Mouse (Mus musculus) left cerebral cortex, postnatal 25 days (tissue): ENCODE data around the gene Cdkal1. TPM values are rescaled to one million over a fixed set of nuclear protein-coding genes. Genes with fewer than 3 reads are reported as not detected.

Experiments used
- DNase-seq, 2 experiments: peaks; one replicate each; pipeline ENCODE4 v3.0.0; 2022; ENCODE audit warnings: low spot score in 2 of 2, mixed read lengths in 1 of 2
- intact Hi-C: fragments of 180-260 bp; cut with DNase I; formaldehyde crosslinking; loops from one replicate; pipeline ENCODE4 v1.15.1; 2025
- total RNA-seq, 2 experiments: library from RNA; stranded (reverse); gene quantifications; 2 replicates each; pipeline ENCODE4 v1.2.3; 2021

Cdkal1 gene
- total RNA-seq, 2 experiments from 2014 or later = 20.0 to 20.1 TPM

- DNase-seq = no peak
- intact Hi-C loops = no loop called here
These were observed 501.5 kb downstream of the Cdkal1 start for GRCm38 (mm10) chr13:29353888-29354415.

GRCm38 (mm10) chr13:29351023-29351684 is 504.3 kb downstream of the Cdkal1 start:
- intact Hi-C loops = no loop called here
- no peak for DNase-seq

DNA sequence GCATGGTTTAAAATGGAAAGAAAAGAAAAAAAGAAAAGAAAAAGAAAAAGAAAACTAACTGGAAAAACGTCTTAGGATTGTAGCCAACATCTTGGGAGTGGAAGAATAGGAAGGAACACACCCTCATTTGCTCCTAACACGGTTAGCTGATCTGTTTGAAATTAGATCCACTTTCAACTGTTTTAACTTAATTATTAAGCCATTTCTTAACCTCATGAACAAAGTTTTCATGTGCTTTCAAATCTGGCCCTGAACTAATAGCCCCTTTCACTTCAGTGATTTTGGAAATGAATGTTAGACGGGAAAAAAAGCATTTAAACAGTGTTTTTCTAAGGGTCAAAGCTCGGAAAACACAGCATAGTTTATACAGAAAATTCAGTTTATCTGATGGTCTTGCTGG is 505.5 kb downstream of the Cdkal1 start:
- DNase-seq = no peak
- intact Hi-C loops = no loop called here

DNA sequence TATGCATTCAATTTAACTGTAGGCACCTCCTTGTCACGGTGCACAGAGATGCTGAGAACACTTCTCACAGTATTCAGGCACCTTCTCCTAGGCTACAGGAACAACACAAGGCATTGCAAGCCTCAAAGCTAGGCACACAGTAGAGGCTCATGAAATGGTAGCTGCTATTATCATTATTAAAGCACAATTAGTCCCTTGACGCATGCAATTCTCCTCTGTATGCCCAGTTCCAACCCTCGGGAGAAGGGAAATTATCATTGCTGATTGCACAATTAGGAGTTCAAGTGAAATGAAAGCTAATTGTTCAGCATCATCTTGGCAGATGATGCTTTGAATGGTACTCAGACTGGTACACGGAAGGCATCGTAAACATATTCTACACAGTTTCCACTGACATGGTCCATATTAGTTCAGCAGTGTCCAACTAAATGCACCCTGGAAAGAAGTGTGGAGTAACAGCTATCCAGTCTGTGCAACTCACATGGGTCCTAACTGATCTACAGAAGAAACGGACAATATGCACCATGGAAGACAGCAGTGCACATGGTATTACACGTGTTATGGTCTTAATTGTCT is 506.0 kb downstream of the Cdkal1 start:
- no peak for DNase-seq
- intact Hi-C loops = no loop called here

DNA sequence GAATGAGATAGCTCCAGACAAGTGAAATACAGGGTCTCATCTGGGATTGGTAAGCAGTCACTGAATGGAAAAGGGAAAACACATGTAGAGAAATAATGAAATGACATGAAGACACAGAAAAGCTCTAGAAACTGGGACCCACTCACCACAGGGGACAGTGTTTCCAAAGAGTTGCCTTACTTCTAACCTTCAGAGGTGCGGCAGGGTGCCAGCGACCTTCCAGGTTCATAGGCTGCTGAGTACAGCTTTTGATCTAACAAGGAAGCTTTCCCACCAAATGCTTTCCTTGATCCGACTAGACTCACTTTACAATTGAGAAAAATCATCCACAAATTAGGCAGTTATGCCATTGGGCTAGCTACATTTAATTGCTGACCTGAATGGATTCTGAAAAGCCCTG is 507.1 kb downstream of the Cdkal1 start:
- intact Hi-C loops = no loop called here
- DNase-seq = no peak

- no peak for DNase-seq
- intact Hi-C loops = no loop called here
These were observed 522.6 kb downstream of the Cdkal1 start for GRCm38 (mm10) chr13:29332640-29333412.

GRCm38 (mm10) chr13:29325946-29326345 is 529.5 kb downstream of the Cdkal1 start:
- DNase-seq = peak in 1 of 2 experiments; percentile 8

DNA sequence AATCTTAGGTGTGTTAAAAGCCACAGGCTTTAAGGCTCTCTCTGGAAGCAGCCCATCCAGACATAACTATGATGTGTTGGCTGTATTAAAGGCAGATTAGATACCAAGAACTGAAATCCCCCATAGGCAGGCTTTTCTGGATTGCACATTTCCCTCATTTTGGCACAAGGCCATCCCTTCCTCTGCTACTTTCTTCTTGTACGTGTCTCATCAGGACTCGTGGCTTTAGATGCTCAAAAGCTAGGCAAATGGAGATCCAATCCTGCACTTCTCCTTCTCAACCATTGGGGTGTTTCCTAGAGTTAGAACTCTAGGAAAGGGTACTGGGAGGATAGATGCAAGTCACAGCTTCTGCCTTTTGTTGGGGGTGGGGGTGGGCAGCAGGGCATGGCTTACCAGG is 535.1 kb downstream of the Cdkal1 start:
- intact Hi-C loops = no loop called here
- DNase-seq = peak in 1 of 2 experiments; percentile 5

More at GRCm38 (mm10) chr13:29325946-29326345, 529.5 kb downstream of the Cdkal1 start:
- intact Hi-C loops = loop anchor here (5.0 kb wide), 1 partner anchor 369 kb away; no protein-coding TSS in a partner anchor

DNA sequence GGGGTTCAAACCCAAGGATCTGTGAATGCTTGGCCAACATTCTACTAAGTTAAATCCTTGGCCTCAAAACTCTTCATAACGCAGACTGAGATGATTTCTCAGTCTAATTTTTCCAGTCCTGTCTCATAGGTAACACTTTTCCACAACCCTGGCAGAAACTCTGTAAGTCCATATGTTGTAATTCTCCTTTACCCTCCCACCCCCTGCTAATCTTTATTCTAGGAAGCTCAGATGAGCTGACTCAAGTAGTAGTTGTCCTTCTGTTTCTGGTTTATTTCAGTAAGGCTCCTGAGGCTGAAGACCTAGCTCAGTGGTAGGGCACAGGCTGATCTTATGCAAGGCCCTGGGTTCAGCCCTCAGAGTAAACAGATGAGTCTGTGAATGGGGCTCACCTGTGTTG is 537.8 kb downstream of the Cdkal1 start:
- peak in 1 of 2 experiments; percentile 66 for DNase-seq
- intact Hi-C loops = no loop called here

- DNase-seq = no peak
- intact Hi-C loops = no loop called here
These were observed 539.2 kb downstream of the Cdkal1 start for GRCm38 (mm10) chr13:29316271-29316670.

GRCm38 (mm10) chr13:29312026-29312425 is 543.4 kb downstream of the Cdkal1 start:
- DNase-seq = no peak
- intact Hi-C loops = no loop called here

- intact Hi-C loops = no loop called here
- DNase-seq = no peak
These were observed 548.1 kb downstream of the Cdkal1 start for GRCm38 (mm10) chr13:29307420-29307819.

GRCm38 (mm10) chr13:29292608-29293240 is 562.8 kb downstream of the Cdkal1 start:
- no peak for DNase-seq
- intact Hi-C loops = no loop called here

DNA sequence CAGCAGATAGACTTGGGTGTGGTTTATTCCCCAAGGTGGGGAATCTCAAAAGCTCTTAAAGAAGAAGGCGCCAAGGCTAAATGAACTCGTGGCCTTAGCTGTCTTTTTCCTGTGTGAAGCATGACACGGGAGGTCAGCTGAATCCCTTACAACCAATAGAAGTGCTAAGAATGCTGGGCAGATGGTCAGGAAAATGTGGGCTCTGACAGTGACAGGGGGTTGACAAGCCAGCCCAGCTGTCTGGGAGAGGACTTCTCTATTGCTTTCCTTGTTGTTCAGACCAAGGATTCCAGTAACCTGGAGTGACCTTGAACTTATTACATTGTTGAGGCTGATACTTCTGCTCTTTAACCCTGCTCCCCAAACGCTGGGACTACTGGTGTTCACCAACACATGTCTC is 564.9 kb downstream of the Cdkal1 start:
- no peak for DNase-seq
- intact Hi-C loops = no loop called here

- no peak for DNase-seq
- intact Hi-C loops = no loop called here
These were observed 570.4 kb downstream of the Cdkal1 start for GRCm38 (mm10) chr13:29285058-29285457.

DNA sequence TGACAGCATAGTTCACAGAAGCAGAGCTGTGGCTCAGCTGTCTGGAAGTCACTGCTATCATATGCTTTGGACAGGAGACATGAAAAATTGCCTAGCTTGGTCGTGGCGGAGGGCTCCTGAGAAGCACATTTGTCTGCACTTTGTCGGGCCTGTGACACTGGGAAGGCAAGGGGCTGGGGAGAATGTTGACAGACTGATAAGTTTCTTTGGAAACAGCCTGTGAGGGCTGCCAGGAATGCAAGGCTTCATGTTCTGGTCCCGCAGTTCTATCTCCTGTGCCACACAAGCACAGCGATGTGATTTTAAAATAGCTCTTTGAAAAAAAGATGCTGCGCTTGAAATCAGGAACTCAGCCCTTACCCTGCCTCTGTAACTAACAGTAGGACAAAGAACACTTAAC is 573.9 kb downstream of the Cdkal1 start:
- intact Hi-C loops = no loop called here

DNA sequence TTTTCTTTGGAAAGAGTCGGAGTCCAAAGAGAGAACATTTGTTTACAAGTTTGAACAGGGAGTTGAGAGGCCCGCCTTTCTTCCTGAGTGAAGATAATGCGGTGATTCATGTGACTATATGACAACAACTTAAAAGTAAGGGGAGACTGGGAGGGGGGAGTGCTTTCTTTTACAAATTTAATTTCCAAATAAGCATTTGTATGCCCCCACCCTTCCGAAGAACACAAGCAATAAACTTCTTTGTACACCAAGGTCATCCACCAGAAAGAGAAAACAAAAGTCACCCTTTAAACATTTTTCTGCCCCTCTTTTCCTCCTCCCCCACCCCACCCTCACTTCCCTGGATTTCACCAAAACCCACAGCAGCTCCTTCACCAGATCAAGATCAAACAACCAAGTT is 577.3 kb downstream of the Cdkal1 start:
- intact Hi-C loops = no loop called here
- DNase-seq = no peak

More for the DNA sequence above, 573.9 kb downstream of the Cdkal1 start:
- DNase-seq = no peak

- intact Hi-C loops = no loop called here
- DNase-seq = peak; percentile 48 to 64
These were observed 581.2 kb downstream of the Cdkal1 start for GRCm38 (mm10) chr13:29274296-29274695.

DNA sequence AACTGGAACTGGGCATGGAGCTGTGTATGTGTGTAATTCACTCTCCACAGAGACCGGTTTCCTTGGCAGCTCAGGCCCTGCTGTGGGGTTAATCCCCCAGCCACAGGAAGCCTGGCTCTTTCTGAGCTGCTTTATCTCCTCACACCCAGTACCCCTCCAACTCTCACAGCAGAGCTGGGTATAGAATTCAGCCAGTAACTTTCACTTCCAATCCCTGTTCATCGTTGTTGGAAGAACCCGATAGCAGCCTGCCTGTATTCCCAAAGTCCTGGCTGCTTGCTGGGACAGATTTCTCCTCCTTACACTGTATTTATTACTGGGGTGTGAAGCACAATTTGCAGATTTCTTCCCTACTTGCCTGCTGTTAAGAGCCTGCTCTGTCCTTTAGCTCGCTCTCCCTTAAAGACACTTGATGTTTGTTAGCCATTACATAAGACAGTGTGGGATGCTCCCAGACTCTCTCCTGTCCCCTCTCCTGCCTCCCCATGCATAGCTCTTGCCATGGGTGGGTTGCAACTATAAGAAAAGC is 581.7 kb downstream of the Cdkal1 start:
- DNase-seq = peak; percentile 23 to 52
- intact Hi-C loops = no loop called here

DNA sequence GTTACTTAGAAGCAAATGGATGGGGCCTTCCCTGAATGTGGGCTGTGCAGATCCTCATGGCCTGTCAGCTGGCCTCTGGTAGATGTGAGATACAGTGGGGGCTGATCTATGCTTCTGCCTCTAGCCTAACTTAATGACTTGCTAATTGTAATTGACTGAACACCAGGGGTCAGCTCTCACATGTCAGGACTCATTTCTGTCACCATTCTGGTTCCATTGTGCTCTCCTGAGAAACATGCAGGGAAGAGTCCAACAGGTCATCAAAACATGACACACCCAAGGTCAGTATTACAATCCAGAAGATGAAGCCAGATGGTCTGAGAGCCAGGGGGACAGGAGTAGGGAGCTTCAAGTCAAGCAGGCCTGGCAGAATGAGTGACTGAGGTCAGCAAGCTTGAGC is 584.0 kb downstream of the Cdkal1 start:
- no peak for DNase-seq
- intact Hi-C loops = no loop called here
